Mouse (Mus musculus) gastrocnemius, postnatal 36 days (tissue): ENCODE results near the gene Gm15127. TPM values are rescaled to one million over a fixed set of nuclear protein-coding genes. Genes with fewer than 3 reads are reported as not detected.
"Not testable (repeated sequence)": the region's sequence is repeated elsewhere in the genome, so short reads cannot be mapped to it uniquely, and the experiment has no call there.

Experiments
- DNase-seq, 2 experiments: peaks; one replicate each; pipeline ENCODE4 v3.0.0; 2022
- intact Hi-C: fragments of 180-260 bp; cut with DNase I; formaldehyde crosslinking; loops from one replicate; pipeline ENCODE4 v1.15.1; 2025
- long read RNA-seq, 2 experiments: library from polyadenylated mRNA; stranded (forward); transcript quantifications; one replicate each; pipeline ENCODE4 v2.0.0; 2021
- total RNA-seq, 2 experiments: library from RNA; stranded (reverse); gene quantifications; 2 replicates each; pipeline ENCODE4 v1.2.3; 2021

Gene Gm15127
- total RNA-seq: not detected
- long read RNA-seq, experiment 1: 0 reads
- long read RNA-seq, experiment 2: 0 reads

DNA sequence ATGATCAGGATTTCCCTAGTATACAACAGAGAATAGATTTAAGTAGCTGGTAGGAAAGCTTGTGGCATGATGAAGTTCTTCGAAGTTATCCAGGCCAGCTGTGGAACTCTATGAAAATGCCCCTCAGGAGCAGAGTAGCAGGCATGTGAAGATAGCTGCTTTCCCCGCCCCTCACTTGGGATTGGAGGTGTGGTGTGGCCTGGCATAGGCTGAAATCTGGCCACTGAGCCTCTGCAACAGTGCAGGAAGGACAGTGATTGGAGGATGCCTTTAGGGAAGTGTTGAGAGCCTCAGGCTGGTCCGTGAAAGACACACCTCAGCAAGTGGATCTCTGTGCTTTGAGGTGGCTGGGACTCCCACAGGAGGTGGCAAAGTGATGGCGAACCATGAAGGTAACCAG lies at the start of gene Gm15127:
Gene Gm15127 (plus strand): TSS at position 301 of the 400 bp plus-strand sequence.
- intact Hi-C loops, DNase-seq: not testable (repeated sequence)

- intact Hi-C loops, DNase-seq: not testable (repeated sequence)
Observed at GRCm38 (mm10) chrX:148615053-148615452, 48.3 kb upstream of the Gm15127 start, which contains the start of gene Gm8334. Gene Gm8334, minus strand, starts transcription at chrX:148615153.

DNA sequence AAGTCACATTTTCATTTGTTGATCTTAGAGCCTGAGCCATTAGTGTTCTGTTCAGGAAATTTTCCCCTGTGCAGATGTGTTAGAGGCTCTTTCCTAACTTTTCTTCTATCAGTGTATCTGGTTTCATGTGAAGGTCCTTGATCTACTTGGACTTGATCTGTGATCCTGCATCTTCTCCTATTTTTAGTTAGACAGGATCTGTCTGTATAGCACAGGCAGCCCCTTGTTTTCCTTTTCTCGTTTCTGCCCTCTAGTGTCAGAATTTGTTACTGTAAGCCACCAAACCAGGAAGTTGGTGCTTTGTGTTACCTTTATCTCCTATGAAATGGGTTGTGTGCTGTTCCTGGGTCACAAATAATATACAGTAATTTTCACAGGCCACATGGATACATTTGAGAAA lies 12.9 kb downstream of the Gm15127 start:
- intact Hi-C loops, DNase-seq: not testable (repeated sequence)

Other genes with a start within 250 kb of the Gm15127 start
- not detected for gene Gm15114, start 174.6 kb upstream of the Gm15127 start, total RNA-seq
- gene Gm8334, start 48.4 kb upstream of the Gm15127 start, total RNA-seq: not detected
- gene Luzp4, start 194.0 kb downstream of the Gm15127 start, total RNA-seq: not detected